Mouse (Mus musculus): ENCODE results near the gene Vmn1r215.
"Not testable (repeated sequence)": the region's sequence is repeated elsewhere in the genome, so short reads cannot be mapped to it uniquely, and the experiment has no call there.

The Vmn1r215 gene

DNA sequence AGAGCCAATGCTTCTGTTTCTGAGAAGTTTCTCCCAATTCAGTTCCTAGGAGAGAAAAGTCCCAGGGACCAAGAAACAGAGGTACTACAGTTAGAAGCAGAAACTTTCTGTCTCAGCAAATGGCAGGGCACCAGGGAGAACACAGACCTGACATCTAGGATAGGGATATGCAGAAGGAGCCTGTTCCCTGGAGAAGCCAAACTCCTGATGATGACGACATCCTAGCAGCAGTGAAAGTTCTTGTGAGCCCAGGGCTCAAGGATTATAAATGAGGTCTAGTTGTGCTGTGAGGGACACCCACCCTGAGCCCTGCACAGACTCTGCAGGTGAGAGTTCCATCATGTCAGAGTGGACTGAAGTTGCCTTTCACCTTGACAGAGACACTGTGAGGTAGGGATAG lies at the start of gene Vmn1r215:
TSS of gene Vmn1r215 (plus strand) at position 301 of the 400 bp plus-strand sequence.
- ChIA-PET CTCF (no interaction called here), POLR2A (no interaction called here)

DNA sequence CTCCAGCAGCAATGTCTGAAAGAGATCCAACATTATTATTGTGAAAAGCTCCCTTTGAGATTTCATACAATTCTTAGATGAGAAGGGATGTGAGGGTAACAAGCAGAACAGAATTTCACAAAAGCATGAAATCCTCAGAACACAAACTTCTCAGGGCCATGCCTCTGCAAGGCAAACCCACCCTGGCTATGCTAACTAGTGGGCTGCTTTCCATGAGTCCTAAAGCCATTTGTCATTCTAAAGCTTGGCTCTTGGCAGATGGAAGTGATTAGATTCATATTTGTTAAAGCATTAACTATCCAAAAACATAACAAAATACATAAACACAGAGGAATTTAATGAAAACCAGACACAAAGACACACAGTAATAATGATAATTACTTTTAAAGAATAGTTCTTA lies 49.7 kb upstream of the Vmn1r215 start:
- ChIA-PET CTCF (no interaction called here), POLR2A (no interaction called here)

DNA sequence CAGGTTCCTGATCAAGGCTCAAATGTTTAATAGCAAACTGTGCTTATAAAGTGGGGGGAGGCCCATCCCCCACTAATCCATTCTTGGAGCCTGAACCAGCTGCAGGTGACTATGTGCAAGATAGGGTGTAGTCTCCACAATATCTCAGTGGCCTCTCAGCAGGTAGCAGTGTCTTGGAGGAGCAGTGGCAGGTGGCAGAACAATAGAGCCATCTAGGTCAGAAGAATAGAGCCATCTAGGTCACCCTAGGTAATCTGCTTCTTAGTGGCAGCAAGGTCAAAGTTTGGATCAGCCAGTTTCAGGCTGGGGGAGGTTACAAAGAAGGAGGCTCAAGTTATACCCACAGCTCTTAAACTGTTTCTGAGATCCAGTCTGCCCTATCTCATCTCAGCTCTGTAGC lies 43.0 kb upstream of the Vmn1r215 start:
- POLR2A ChIA-PET: interaction anchor here in 2 of 4 experiments (0.6 to 1.4 kb wide), 3 partner anchors 19 to 32 kb away, joined by 3 to 9 read pairs (median 4); no protein-coding TSS in a partner anchor
- CTCF ChIA-PET: interaction anchor here in 1 of 4 experiments (0.8 kb wide), 1 partner anchor 377 kb away, joined by 3 read pairs; no protein-coding TSS in a partner anchor

DNA sequence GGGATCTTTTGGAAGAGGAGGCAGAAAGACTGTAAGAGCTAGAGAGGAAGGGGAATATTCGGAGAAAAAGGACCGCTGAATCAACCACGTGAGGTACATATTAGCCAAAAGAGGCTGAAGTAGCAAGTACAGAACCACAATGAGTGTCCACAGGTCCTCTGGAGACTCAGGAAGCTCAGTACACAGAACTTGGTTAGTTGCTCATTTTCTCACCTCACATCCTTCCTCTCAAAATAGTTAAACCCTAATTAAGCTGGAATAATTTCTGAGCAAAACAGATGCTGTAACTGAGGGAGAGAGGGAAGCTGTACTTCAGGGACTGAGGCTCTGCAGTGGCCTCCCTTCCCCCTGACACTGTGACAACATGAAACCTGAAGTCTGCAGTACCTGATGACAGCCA lies 37.7 kb upstream of the Vmn1r215 start, which contains the start of gene Vmn1r214:
TSS of gene Vmn1r214 (plus strand) at position 301 of the 400 bp plus-strand sequence.
- ChIA-PET CTCF (no interaction called here), POLR2A (no interaction called here)

DNA sequence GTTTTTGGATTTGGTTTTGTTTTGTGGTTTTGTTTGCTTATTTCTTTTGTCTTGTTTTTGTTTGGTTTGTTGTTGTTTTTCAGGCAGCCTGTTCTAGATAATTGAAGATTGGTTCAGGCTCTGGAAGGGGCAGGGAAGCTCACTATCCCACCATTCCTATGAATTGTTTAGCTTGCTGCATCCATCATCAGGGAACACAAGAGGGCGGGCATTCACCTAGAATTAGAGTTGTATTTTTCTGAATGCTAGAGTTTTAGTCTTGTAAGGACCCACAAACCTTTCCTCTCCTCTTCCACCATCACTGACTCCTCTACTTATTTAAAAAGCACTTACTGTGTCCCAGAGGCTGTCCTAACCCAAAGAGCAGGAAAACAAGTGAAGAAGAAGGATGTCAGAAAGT lies 10.0 kb upstream of the Vmn1r215 start:
- ChIA-PET POLR2A (interaction anchor here in 2 of 4 experiments (0.6 to 1.2 kb wide), 2 partner anchors 229 to 343 kb away, joined by 3 read pairs; no protein-coding TSS in a partner anchor), CTCF (interaction anchor here in 3 of 4 experiments (1.0 to 1.7 kb wide), 4 partner anchors 53 to 344 kb away, joined by 3 to 14 read pairs (median 8); no protein-coding TSS in a partner anchor)

DNA sequence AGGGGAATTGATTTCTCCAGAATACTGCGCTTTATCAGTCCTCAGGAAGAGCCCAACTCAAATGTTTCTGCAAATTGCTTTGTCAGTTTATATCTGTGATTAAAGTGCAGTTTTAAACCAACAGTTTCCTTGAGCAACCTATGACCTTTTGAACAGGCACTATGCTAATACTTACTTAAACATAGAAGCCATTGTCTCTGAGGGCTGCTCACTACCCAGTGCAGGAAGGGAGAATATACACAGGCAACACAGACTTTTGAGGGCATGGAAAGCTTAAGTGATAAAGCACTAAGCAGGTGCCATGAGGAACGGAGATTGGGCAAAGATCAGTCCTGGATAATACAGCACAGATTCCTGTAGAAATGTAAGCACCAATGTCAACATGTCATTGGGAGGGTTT lies 1.5 kb downstream of the Vmn1r215 start:
- POLR2A ChIA-PET: no interaction called here
- CTCF ChIA-PET: no interaction called here

DNA sequence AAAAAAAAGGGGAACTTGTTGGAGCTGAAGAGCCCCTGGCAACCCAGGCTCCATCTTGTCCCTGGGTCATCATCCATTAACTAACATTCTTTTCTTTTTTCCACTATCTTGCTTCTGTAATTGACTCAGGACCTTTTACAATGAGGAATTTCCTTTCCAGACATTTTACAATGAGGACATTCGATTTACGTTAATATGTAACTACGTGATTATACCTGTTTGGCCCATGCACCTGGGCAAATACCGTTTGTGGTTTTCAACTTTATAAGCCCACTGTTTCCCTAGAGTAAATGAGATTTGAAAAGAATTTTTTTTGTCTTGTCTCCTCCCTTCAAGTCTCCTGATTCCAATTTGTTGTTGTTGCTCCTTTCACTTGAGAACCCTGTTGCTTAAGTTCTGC lies 26.6 kb downstream of the Vmn1r215 start:
- CTCF ChIA-PET: no interaction called here
- POLR2A ChIA-PET: no interaction called here

DNA sequence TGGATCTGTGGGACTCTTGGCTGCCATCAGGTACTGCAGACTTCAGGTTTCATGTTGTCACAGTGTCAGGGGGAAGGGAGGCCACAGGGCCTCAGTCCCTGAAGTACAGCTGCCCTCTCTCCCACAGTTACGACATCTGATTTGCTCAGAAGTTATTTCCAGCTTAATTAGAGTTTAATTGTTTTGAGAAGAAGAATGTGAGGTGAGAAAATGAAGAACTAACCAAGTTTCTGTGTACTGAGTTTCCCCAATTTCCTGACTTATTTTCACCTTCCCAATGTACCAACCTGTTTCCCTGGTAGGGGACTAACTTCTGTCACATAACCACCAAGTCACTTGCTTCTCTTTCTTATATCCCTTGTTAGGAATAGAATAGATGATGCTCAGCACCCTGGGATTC lies 50.3 kb downstream of the Vmn1r215 start, which contains the start of gene Vmn1r217:
TSS of gene Vmn1r217 (minus strand) at position 101 of the 400 bp plus-strand sequence.
- POLR2A ChIA-PET, CTCF ChIA-PET: not testable (repeated sequence)

DNA sequence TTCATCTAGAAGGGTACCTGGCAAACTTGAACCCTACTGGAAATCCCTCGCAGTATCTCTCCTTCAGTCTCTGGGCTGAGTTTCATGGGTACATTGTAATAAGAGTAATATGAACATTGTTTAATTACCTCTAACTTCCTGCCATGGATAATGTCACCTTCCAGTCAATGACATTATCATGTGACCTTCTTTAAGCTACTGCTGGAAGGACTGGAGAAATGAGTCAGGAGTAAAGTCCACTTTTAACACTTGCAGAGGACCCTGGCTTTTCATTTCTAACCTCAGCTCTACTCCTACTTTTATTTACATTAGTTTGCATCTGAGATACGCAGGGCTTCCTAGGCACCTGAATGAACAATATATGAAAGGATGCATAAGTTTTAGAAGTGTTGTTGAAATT lies 52.8 kb downstream of the Vmn1r215 start:
- POLR2A ChIA-PET: interaction anchor here in 1 of 4 experiments (0.8 kb wide), 1 partner anchor 128 kb away, joined by 3 read pairs; no protein-coding TSS in a partner anchor
- CTCF ChIA-PET: no interaction called here

All from embryonic stem cell, embryonic (primary cell).